In genomic region chr10:38436907-38437306, GRCm38 (mm10) we compare ENCODE assay signal across 16 mouse cellular contexts.
DNase-seq lines count a peak whose midpoint lies in the region.
"Had no signal": no experiment of that assay in that cellular context is flagged by ENCODE, and none has a peak within 500 bp of the region (broad histone marks: within the 10 kb centered on the region; RNA-seq: fewer than 3 reads in every experiment).

No protein-coding gene starts in this region.

- peak; percentile 20 to 50 for DNase-seq in frontal cortex, postnatal 36 days (ENCODE audit: low spot score in 2 of 2)
- no peak for DNase-seq in frontal cortex, postnatal 10 days (ENCODE audit: low spot score in 2 of 2)
- DNase-seq in right cerebral cortex, adult 18-20 months: peak; percentile 57
- no peak for DNase-seq in right cerebral cortex, postnatal 10 days (ENCODE audit: low spot score in 2 of 2)
- DNase-seq in 3T3-L1 (ENCODE audit: low read depth, low spot score) (peak; percentile 46), NIH3T3 (ENCODE audit: low read depth) (peak; percentile 31)
- DNase-seq in heart, adult 11 months: no peak
- no peak for DNase-seq in layer of hippocampus, postnatal 14 days (ENCODE audit: low spot score in 2 of 2)
- DNase-seq: adrenal gland, postnatal 10 days; adrenal gland, postnatal 36 days; cerebellum, adult 11 months; cerebellum, adult 2 months; cerebellum, adult 9-11 months; cerebellum, postnatal 25 days; gastrocnemius, postnatal 10 days; gastrocnemius, postnatal 36 days had no signal

Comparison
In these comparisons a context has a peak if more than half of its experiments do, and no peak if none do; other contexts are left out.
1. DNase-seq: peak in frontal cortex, postnatal 36 days (2 of 2), right cerebral cortex, adult 18-20 months (single experiment), 3T3-L1 (single experiment) and NIH3T3 (single experiment); none in frontal cortex, postnatal 10 days (0 of 2), right cerebral cortex, postnatal 10 days (0 of 2), heart, adult 11 months (single experiment) and layer of hippocampus, postnatal 14 days (0 of 2).